Mouse (Mus musculus): Measurements from ENCODE around the gene Kcp. TPM values are rescaled to one million over a fixed set of nuclear protein-coding genes. Genes with fewer than 3 reads are reported as not detected.
A peak's percentile ranks its signal among the peaks of the same experiment; 100 is the strongest.

The Kcp gene
- polyA plus RNA-seq, 1 experiment: not detected

GRCm38 (mm10) chr6:29513284-29513683 lies 5.5 kb upstream of the Kcp start:
- no peaks in the 10 kb centered on the region for H3K4me1 ChIP-seq (ENCODE audit: control insufficient read depth, insufficient read depth, low read length)
- 2% methylated on average over 11 of the region's 11 CpGs for WGBS
- H3K4me3 ChIP-seq (replicated peaks; ENCODE audit: control insufficient read depth, low read depth, low read length): no peak overlapping the region
- no peak overlapping the region for H3K27ac ChIP-seq (ENCODE audit: control insufficient read depth, insufficient read depth, low read depth, low read length, poor library complexity)
- TF ChIP-seq POLR2A (IDR thresholded peaks at IDR 0.05; ENCODE audit: borderline replicate concordance, control insufficient read depth, low read depth, low read length) (no peak), CTCF (IDR thresholded peaks at IDR 0.05; ENCODE audit: control insufficient read depth, insufficient read depth, low read length) (no peak)

- Histone ChIP-seq H3K4me3 (replicated peaks; ENCODE audit: control insufficient read depth, low read depth, low read length) (no peak overlapping the region), H3K27ac (ENCODE audit: control insufficient read depth, insufficient read depth, low read depth, low read length, poor library complexity) (no peak overlapping the region), H3K4me1 (ENCODE audit: control insufficient read depth, insufficient read depth, low read length) (no peaks in the 10 kb centered on the region)
- no peak for TF ChIP-seq POLR2A (IDR thresholded peaks at IDR 0.05; ENCODE audit: borderline replicate concordance, control insufficient read depth, low read depth, low read length)
- no peak for TF ChIP-seq CTCF (IDR thresholded peaks at IDR 0.05; ENCODE audit: control insufficient read depth, insufficient read depth, low read length)
- WGBS: 79% methylated on average over 2 of the region's 2 CpGs
Observed at GRCm38 (mm10) chr6:29509086-29509485, 1.3 kb upstream of the Kcp start.

- 49% methylated on average over 8 of the region's 8 CpGs for WGBS
- no peak overlapping the region for H3K27ac ChIP-seq (ENCODE audit: control insufficient read depth, insufficient read depth, low read depth, low read length, poor library complexity)
- TF ChIP-seq POLR2A (IDR thresholded peaks at IDR 0.05; ENCODE audit: borderline replicate concordance, control insufficient read depth, low read depth, low read length) (no peak), CTCF (IDR thresholded peaks at IDR 0.05; ENCODE audit: control insufficient read depth, insufficient read depth, low read length) (no peak)
Observed at GRCm38 (mm10) chr6:29506834-29507233, 918 bp downstream of the Kcp start.

GRCm38 (mm10) chr6:29505493-29505892 lies 2.3 kb downstream of the Kcp start:
- TF ChIP-seq POLR2A (IDR thresholded peaks at IDR 0.05; ENCODE audit: borderline replicate concordance, control insufficient read depth, low read depth, low read length) (no peak), CTCF (IDR thresholded peaks at IDR 0.05; ENCODE audit: control insufficient read depth, insufficient read depth, low read length) (peak; percentile 26; the same call in 1 of the 2 replicates)
- 77% methylated on average over 5 of the region's 5 CpGs for WGBS
- no peak overlapping the region for H3K4me3 ChIP-seq (replicated peaks; ENCODE audit: control insufficient read depth, low read depth, low read length)
- H3K4me1 ChIP-seq (ENCODE audit: control insufficient read depth, insufficient read depth, low read length): no peaks in the 10 kb centered on the region
- H3K27ac ChIP-seq (ENCODE audit: control insufficient read depth, insufficient read depth, low read depth, low read length, poor library complexity): no peak overlapping the region

More at GRCm38 (mm10) chr6:29506834-29507233, 918 bp downstream of the Kcp start:
- H3K4me1 ChIP-seq (ENCODE audit: control insufficient read depth, insufficient read depth, low read length): no peaks in the 10 kb centered on the region
- H3K4me3 ChIP-seq (replicated peaks; ENCODE audit: control insufficient read depth, low read depth, low read length): no peak overlapping the region

- Histone ChIP-seq H3K27ac (ENCODE audit: control insufficient read depth, insufficient read depth, low read depth, low read length, poor library complexity) (no peak overlapping the region), H3K4me1 (ENCODE audit: control insufficient read depth, insufficient read depth, low read length) (no peaks in the 10 kb centered on the region), H3K4me3 (replicated peaks; ENCODE audit: control insufficient read depth, low read depth, low read length) (no peak overlapping the region)
- no peak for TF ChIP-seq CTCF (IDR thresholded peaks at IDR 0.05; ENCODE audit: control insufficient read depth, insufficient read depth, low read length)
- no peak for TF ChIP-seq POLR2A (IDR thresholded peaks at IDR 0.05; ENCODE audit: borderline replicate concordance, control insufficient read depth, low read depth, low read length)
- WGBS: 82% methylated on average over 1 of the region's 1 CpGs
Observed at GRCm38 (mm10) chr6:29501599-29501998, 6.2 kb downstream of the Kcp start.

- Histone ChIP-seq H3K4me1 (ENCODE audit: control insufficient read depth, insufficient read depth, low read length) (no peaks in the 10 kb centered on the region), H3K4me3 (replicated peaks; ENCODE audit: control insufficient read depth, low read depth, low read length) (no peak overlapping the region), H3K27ac (ENCODE audit: control insufficient read depth, insufficient read depth, low read depth, low read length, poor library complexity) (no peak overlapping the region)
- TF ChIP-seq POLR2A (IDR thresholded peaks at IDR 0.05; ENCODE audit: borderline replicate concordance, control insufficient read depth, low read depth, low read length) (no peak), CTCF (IDR thresholded peaks at IDR 0.05; ENCODE audit: control insufficient read depth, insufficient read depth, low read length) (no peak)
- WGBS: 71% methylated on average over 6 of the region's 6 CpGs
Observed at GRCm38 (mm10) chr6:29500810-29501209, 6.9 kb downstream of the Kcp start.

GRCm38 (mm10) chr6:29500177-29500576 lies 7.6 kb downstream of the Kcp start:
- TF ChIP-seq CTCF (IDR thresholded peaks at IDR 0.05; ENCODE audit: control insufficient read depth, insufficient read depth, low read length) (no peak), POLR2A (IDR thresholded peaks at IDR 0.05; ENCODE audit: borderline replicate concordance, control insufficient read depth, low read depth, low read length) (no peak)
- 56% methylated on average over 7 of the region's 7 CpGs for WGBS

GRCm38 (mm10) chr6:29497791-29498190 lies 10.0 kb downstream of the Kcp start:
- H3K27ac ChIP-seq (ENCODE audit: control insufficient read depth, insufficient read depth, low read depth, low read length, poor library complexity): no peak overlapping the region
- whole genome bisulfite sequencing: 42% methylated on average over 2 of the region's 2 CpGs
- H3K4me3 ChIP-seq (replicated peaks; ENCODE audit: control insufficient read depth, low read depth, low read length): no peak overlapping the region
- no peaks in the 10 kb centered on the region for H3K4me1 ChIP-seq (ENCODE audit: control insufficient read depth, insufficient read depth, low read length)
- TF ChIP-seq CTCF (IDR thresholded peaks at IDR 0.05; ENCODE audit: control insufficient read depth, insufficient read depth, low read length): no peak

More at GRCm38 (mm10) chr6:29500177-29500576, 7.6 kb downstream of the Kcp start:
- no peaks in the 10 kb centered on the region for H3K4me1 ChIP-seq (ENCODE audit: control insufficient read depth, insufficient read depth, low read length)
- no peak overlapping the region for H3K27ac ChIP-seq (ENCODE audit: control insufficient read depth, insufficient read depth, low read depth, low read length, poor library complexity)
- no peak overlapping the region for H3K4me3 ChIP-seq (replicated peaks; ENCODE audit: control insufficient read depth, low read depth, low read length)

GRCm38 (mm10) chr6:29496270-29496669 lies 11.5 kb downstream of the Kcp start:
- H3K4me1 ChIP-seq (ENCODE audit: control insufficient read depth, insufficient read depth, low read length): no peaks in the 10 kb centered on the region
- no peak overlapping the region for H3K27ac ChIP-seq (ENCODE audit: control insufficient read depth, insufficient read depth, low read depth, low read length, poor library complexity)
- WGBS: 22% methylated on average over 25 of the region's 25 CpGs
- no peak for TF ChIP-seq POLR2A (IDR thresholded peaks at IDR 0.05; ENCODE audit: borderline replicate concordance, control insufficient read depth, low read depth, low read length)
- TF ChIP-seq CTCF (IDR thresholded peaks at IDR 0.05; ENCODE audit: control insufficient read depth, insufficient read depth, low read length): no peak
- H3K4me3 ChIP-seq (replicated peaks; ENCODE audit: control insufficient read depth, low read depth, low read length): no peak overlapping the region
